Mouse (Mus musculus): Measurements from ENCODE around the gene Gm21969.

Gm21969 gene

DNA sequence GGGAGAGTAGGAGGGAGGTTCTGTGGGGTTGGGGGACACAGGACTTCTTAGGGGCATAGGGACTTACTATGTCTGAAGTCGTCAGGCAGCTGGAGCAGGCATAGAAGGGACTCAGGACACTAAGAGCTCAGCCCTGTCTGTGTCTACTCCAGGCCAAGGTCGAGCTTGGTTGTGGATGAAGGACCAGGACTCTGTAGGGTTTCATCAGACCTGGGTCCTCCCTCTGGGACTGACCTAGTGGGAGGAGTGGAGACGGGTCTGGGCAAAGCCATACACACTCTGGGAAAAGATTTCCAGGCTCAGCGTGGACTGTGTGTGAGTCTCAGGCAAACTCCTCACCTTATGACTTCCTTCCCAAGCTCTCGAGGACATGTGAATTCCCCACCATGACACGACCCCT is 16.8 kb downstream of the Gm21969 start:
- DNase-seq (ENCODE audit: low spot score in 2 of 2): no peak

DNA sequence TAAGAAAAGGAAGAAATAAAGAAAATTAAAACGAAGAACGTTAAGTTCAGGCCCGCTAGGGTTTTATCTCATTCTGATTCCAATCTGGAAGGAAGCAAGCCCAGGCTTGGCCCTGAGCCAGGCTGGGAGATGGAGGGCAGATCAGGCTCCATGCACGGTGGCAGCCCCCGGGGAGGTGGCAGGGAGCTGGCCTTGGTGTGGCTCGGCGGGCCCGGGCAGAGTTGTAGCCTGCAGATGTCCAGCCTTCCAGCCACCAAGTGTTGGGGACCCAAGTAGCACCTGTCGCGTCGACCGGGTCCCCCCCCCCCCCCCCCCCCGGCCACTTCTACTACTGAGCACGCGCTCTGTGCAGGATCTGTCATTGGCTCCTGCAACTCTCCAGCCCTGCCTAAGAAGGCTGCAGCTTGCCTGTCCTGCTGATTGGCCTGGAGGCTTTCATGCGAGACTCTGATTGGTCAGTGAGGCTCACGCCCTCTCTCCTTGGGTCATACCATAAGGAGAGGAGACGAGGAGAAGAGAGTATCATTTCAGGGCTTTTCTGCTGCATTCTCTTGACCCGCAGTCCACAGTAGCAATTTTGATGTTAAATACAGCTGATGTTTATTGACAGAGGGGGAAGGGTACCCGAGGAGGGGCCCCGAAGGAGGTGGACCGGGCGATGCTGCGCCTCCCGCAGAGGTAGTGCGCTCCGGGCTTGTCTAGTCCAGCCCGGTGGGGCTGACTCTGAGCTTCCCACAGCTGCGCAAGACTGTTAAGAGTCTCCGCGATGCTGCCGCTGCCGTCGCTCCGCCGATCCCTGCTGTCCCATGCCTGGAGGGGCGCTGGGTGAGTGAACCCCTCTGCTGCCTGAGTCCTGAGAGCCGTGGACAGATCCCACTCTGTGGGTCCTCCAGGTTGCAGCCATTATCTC is 19.6 kb downstream of the Gm21969 start, which contains the start of gene Aldh4a1:
TSS of gene Aldh4a1 (plus strand) at position 494 of the 910 bp plus-strand sequence.
- peak; percentile 85 to 88 for DNase-seq (ENCODE audit: low spot score in 2 of 2)

DNA sequence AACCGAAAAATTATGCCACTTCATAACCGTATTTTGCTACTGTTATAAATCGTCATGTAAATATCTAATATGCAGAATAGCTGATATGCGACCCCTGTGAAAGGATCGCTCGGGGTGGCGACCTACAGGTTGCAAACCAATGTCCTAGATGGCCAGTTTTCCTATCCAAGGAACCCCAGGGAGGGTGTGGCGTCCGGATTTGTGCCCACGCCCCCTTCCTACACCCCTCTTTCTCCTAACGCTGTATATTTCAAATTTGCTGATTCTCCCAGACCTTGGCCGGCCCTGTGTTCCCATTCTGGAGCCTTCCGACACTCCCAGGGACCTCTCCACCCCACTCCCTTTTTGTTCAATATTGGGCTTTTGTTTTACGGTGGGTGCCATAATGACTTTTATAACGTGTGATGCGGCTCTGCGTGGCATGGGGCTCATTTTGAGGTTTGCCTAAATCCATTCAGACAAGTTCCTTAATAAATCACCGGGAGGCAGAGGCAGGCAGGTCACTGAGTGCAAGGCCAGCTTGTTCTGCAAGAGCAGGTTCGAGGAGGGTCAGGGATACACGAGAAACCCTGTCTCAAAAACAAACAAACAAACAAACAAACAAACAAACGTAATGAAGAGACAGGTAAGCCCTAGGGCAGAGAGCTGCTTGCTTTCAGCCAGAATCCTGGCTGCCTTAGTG is 20.6 kb downstream of the Gm21969 start:
- DNase-seq (ENCODE audit: low spot score in 2 of 2): no peak

DNA sequence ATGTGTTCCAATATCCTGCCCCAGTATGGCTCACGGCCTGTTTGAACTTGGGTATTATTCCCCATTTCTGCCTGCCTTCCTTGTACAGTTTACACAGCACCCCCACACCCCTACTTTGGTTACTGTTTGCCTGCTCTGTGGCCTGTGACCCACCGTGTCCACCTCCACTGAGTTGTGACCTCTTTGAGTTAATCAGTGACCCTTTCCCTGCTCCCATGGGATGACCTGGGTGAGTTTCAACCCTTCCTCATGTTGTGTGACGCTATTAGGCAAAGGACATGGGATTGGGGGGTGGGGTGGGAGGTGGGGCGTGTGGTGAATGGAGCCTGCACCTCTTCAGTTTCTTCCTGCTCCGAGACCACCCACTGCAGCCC is 21.1 kb downstream of the Gm21969 start:
- no peak for DNase-seq (ENCODE audit: low spot score in 2 of 2)

DNA sequence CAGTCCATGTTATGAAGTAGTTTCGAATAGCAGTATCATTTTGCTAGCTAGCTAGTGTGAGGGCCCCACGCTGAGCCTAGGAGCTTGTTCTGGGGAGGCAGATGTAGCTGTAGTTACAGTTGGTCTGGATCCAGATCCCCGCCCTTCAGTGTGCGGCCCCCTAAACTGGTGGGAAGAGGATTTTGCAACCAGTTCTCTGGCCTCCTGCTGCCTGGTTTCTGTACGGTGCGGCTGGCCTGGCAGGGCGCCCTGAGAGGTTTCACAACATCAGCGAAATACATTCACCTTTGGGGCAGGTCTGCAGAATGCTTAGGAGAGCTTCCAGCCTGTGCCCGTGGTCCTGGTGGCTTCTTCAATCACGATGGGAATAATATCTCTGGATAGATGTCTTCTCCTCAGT is 21.7 kb downstream of the Gm21969 start:
- no peak for DNase-seq (ENCODE audit: low spot score in 2 of 2)

DNA sequence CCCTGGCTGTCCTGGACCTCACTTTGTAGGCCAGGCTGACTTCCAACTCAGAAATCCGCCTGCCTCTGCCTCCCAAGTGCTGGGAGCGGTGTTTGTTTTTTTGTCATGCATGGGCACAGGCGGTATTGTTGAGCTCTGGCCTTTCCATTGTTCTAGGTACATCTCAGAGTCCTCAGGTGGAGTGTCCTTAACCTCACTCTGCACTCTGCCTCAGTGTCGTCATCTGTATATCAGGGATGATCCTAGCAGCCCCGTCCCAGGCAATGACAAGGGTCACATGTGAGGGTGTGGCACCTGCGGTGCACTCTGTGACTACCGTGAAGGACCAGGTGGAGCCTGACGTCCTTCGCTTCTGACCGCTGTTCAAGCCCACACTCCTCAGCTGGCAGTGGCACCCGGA is 24.4 kb downstream of the Gm21969 start:
- DNase-seq (ENCODE audit: low spot score in 2 of 2): no peak

DNA sequence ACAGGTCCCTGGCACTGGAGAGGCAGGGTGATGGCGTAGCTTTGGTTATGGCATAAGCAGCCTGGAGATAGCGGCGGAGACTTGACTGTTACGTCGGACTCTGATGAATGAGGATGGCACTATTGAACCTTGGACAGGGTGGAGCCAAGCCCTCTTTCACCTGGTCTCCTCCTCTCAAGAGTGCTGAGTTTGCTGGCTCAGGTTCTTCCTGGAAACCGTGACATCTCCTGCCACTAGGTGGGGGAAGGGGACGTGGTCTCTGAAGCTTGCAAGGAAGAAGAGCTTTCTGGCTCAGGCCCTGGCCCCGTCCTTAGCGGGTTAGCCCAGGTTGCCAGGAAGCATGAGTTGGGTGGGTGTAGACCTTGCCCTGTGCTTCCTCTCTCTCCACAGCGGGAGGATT is 27.2 kb downstream of the Gm21969 start:
- DNase-seq (ENCODE audit: low spot score in 2 of 2): no peak

DNA sequence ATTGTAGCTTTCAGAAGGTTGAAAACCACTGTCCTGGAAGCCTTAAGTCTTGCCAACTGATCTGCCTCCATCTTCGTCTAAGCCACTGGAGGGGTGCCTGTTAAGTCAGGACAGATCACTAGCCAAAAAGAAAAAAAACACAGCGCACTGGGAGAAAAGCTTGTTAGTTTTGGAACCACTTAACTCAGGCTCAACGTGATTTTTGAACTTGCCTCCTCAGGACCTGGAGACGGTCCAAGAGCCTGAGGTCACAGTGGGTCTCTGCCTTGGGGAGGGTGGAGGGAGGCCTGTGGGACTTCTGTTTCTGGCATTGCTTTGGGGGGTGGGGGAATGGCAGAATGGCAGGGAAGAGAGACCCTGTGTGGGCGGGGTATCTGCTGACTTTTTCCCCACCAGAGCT is 28.2 kb downstream of the Gm21969 start:
- no peak for DNase-seq (ENCODE audit: low spot score in 2 of 2)

DNA sequence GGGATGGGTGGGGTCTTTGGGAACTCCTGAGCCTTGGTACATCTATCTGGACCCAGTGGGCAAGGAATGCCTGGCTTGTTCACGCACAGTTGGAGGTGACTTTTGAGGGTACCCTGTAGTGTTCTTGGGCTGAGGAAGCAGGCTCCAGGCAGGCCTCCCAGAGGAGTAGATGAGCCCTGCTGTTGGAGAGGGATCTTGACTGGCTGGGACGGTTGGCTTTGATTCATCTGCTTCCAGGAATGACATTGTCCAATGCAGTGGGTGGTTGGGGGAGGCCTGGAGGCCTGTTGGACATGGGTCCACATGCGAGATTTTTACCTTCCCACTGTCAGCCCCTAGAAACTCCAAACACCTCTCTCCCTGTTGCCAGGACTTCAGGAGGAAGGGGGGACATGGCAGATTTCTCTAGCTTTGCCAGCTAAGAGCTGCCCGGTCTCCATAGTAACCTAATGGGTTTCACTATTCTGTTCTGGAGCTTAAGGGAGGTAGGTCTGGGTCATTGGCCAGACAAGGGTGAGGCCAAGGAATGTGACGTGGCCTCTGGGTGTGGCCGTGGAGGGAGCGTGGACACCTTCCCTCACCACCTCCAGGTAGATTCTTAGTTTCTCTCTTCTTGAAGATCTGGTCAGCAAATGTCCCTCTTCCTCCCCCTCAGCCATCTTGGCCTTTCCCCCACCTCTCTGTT is 28.7 kb downstream of the Gm21969 start:
- DNase-seq (ENCODE audit: low spot score in 2 of 2): no peak

DNA sequence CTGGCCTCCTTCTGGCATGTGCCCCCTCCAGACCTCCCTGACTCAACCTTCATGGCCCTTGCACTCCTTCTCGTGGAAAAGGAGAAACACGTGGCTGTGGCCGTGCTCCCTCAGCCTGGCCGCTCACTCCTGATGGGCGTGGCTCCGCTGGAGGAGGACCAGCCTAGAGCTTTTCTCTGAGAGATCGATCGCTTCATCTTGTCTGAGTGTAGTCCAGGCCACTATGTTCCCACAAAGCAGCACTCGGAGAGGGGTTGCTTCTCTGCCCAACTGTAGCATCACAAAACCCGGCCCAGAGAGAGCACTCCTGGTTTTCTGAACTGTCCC is 29.2 kb downstream of the Gm21969 start:
- DNase-seq (ENCODE audit: low spot score in 2 of 2): no peak

DNA sequence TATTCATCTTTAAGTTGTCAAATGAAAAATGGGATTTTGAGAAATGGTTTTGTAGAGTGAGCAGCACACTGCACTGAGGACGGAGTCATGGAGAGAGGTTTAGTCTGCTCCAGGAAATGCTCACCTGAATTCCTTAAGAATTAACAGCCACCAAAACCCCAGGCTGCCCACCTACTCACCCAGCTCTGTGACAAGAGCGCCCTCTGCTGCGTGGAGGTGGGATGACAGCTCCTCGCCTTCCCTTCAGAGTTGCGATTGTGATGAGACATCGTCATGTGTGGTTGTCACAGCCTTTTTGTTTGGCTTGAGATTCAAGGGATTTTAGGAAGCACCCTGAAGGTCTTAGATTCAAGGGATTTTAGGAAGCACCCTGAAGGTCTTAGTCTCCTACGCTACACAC is 33.4 kb downstream of the Gm21969 start:
- DNase-seq (ENCODE audit: low spot score in 2 of 2): peak in 1 of 2 experiments; percentile 76

DNA sequence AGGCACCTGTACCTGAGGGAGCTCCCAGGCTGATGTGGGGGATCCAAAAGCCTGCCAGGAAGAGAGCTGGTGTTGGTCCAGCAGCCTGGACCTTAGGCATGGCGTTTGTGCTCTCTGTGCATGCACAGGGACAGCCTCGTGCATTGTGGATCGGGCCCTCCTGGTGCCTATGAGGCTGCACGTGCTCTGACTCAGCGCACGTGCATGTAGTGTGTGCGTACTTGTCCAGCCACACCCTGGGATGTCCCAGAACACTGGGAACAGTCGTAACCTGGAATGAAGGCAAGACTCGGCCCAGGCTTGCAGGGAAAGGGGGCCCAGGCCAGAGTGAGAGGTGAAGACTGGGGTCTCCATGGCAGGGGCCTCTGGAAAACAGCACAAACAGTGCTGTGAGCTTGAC is 34.9 kb downstream of the Gm21969 start:
- no peak for DNase-seq (ENCODE audit: low spot score in 2 of 2)

DNA sequence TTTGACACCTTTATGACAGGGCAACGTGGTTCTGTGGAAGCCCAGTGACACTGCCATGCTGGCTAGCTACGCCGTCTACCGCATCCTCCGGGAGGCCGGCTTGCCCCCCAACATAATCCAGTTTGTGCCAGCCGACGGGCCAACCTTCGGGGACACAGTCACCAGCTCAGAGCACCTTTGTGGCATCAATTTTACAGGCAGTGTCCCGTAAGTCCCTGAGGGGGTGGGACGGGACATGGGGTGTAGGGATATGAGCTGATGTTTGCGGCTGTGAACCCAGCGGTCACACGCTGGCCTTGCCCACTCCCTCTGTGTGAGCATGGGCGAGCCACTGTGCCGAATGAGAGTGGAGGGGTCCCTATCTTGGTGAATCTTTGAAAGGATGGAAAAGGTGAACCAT is 35.4 kb downstream of the Gm21969 start:
- no peak for DNase-seq (ENCODE audit: low spot score in 2 of 2)

DNA sequence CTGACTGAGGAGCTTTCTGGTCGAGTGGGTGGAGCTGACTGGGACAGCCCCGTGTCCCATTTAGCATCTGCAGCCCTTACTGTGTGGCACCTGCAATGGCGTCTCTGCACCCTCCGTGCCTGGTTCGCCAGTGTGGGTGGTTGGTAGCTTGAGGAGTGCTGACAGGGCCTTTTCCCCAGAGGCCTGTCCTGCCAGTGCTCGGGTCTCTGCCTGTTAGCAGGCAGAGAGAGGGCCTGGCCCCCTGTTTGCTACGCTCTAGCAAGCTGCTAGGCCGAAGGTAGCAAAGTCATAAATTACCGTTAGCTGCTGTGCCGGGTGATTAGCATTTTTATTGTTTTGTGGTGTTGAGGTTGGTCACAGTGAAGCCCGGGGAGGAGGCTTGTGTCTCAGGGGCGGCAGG is 36.8 kb downstream of the Gm21969 start:
- DNase-seq (ENCODE audit: low spot score in 2 of 2): no peak

DNA sequence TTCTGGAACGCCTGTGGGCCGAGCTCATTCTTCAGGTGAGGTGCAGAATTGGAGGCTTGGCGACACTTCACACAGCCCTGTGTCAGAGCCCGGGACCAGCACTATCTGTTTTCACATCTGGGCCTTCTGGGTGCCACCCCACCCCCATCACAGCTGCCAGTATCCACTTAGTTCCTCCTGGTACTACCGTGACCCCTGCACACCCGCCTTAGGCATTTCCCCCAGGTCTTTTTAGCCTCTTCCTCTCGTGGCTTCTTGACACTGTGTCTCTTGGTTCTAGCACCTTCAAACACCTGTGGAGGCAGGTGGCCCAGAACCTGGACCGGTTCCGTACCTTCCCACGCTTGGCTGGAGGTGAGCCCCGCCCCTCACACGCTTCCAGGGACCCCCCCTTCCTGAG is 37.3 kb downstream of the Gm21969 start:
- DNase-seq (ENCODE audit: low spot score in 2 of 2): no peak

DNA sequence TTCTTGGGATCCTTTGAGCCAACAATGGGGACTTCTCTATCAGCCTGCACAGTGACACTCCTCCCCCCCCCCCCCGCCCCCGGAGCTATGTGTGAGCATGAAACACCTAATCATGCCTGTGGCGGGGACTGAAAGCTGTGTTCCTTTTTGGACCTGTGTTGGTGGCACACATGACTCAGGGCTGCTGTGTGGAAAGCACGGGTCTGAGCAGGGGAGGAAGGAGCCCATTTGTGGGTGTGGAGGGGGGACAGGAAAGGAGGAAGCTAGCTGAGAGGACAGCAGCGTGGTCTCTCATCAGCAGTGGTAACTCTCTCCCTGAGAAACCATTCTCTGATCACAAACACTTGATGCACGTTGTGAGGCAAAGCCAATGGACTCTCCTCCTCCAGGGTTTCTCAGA is 37.8 kb downstream of the Gm21969 start:
- no peak for DNase-seq (ENCODE audit: low spot score in 2 of 2)

DNA sequence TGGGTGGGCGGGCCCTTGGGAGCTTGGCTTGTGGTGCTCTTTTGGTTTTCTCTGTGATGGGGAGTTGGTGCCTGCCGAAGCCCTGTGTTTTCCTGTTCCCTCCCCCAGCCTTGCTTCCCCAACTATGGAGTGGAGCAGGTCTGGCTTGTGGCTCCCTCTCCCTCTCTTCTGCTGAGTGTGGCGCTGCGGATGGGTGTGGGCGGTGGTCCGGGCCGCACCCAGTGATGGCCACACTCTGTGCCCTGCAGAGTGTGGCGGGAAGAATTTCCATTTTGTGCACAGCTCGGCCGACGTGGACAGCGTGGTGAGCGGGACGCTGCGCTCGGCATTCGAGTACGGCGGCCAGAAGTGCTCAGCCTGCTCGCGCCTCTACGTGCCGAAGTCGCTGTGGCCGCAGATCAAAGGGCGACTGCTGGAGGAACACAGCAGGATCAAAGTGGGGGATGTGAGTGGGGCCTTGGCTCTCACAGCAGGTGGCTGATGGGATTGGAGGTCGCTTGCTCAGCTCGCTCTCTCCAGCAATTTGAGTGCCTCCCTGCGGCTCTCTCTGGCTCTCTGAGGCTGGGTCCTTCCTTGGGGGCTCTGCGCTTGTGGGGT is 38.9 kb downstream of the Gm21969 start:
- DNase-seq (ENCODE audit: low spot score in 2 of 2): no peak

DNA sequence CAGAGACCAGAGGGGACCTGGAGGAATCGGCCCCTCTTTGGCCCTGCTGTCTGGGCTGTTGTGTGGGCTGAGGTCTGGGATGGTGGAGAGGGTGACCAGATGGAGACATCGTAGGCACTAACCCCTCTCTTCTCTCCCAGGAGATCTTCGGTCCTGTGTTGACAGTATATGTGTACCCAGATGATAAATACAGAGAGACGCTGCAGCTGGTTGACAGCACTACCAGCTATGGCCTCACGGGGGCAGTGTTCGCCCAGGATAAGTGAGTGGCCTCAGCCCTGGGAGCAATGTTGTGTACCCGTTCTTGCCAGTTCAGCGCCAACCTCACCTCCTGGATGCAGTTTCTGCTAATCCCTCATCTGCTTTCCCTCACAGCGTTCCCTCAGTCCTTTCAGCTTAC is 41.0 kb downstream of the Gm21969 start:
- DNase-seq (ENCODE audit: low spot score in 2 of 2): peak; percentile 64 to 84

DNA sequence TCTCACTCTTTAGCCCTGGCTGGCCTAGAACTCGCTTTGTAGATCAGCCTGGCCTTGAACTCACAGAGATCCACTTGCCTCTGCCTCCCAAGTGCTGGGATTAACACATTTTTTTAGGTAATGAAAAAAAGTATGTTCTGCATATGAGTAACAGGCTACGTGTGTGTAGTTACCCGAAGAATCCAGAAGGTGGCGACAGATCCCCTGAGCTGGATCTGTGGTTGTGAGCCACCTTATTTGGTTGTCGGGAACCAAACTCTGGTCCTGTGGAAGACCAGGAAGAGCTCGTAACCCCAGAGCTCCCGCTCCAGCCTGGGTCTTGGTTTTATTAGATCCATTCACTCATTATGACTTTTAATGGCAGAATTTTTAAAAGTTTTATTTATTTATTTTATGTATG is 43.9 kb downstream of the Gm21969 start:
- DNase-seq (ENCODE audit: low spot score in 2 of 2): no peak

DNA sequence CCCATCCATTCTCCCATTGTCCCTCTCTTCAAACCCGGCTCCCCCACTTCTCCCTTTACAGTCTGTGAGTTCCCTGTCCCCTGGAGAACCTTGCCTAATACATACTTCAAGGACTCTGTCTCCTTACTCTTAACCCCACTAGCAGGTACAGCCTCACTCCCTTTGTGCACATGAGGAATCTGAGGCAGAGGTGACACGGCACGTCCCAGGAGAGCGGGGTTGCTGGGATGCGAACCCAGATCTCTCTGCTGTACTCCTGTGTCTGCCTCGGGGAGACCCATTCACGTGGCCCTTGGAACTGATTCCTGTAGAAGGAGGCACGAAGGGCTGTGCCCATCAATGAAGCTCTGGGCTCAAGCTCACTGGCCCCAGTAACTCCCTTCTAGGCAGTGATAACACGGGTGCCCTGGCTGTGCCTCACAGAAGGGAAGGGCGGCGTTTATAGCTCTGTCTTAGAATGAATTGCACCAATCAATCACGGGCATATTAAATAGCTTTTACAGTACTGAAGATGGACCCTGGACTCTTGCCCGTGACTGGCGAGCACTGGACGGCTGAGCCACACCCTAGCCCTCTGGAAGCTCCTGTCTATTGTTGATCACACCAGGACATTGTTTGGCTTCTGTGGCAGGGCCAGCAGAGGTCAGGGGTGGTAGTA is 47.2 kb downstream of the Gm21969 start:
- DNase-seq (ENCODE audit: low spot score in 2 of 2): no peak

DNA sequence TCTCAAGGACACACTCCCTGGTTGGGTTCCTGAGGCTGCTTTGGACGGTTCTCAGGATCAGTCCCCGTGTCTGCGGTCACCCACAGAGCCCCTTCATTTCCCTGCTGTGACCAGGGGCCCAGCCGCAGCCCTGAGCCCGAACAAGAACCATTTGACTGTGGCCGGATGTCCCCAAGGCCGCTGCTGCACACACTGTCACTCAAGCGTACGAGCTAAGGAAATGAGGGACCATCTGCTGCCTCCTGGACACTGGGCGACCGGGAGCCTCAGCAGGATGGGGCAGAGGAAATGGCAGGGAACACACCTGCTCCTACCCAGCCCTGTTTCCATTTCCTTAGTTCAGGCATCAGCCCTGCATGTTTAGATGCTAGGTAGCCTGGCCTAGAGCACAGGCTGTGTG is 47.9 kb downstream of the Gm21969 start:
- DNase-seq (ENCODE audit: low spot score in 2 of 2): no peak

DNA sequence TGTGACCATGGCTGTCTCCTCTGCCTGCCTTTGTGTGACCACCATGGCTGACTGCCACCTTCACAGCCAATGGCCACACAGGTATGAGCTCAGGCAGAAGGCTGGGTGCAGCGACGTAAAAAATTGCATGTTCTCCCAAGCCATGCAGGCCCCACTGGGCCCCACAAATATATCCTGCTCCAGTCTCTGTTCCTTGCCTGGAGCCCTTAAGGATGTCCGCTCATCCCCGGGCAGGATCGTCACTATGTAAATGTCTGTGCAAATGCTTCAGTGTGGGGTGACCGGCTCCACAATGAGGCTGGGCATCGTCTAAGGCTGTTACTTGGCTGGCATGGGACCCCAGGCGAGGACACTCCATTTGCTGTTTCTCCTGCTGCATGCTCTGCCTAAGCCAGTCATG is 50.3 kb downstream of the Gm21969 start, which contains the start of gene Tas1r2:
TSS of gene Tas1r2 (plus strand) at position 301 of the 400 bp plus-strand sequence.
- no peak for DNase-seq (ENCODE audit: low spot score in 2 of 2)

Data from urinary bladder, postnatal 4 days (tissue).